Mouse (Mus musculus) heart, embryonic 11.5 days (tissue): Measurements from ENCODE around the gene Hlcs. TPM values are rescaled to one million over a fixed set of nuclear protein-coding genes. Genes with fewer than 3 reads are reported as not detected.

ENCODE experiments used
- microRNA-seq: library from miRNA; unstranded; fragments of <30 nt; microRNA quantifications from one replicate; pipeline ENCODE4, GENCODE M21; 2016; ENCODE audit warnings: borderline number of aligned reads
- polyA plus RNA-seq: library from polyadenylated mRNA; unstranded; fragments of >200 nt; fragmentation: Nextera tagmentation; extraction: Ambion mirVana; gene quantifications from 2 replicates; pipeline ENCODE4 v1.2.1, GENCODE M21; 2014

Gene Hlcs
- polyA plus RNA-seq, 1 experiment from 2014 or later = 7.7 TPM

Small RNAs within 50 kb of the gene (microRNA-seq; reads per million reads assigned to microRNA genes)
- not detected for gene Gm23062

Other genes starting within 250 kb of the Hlcs start
- 0.17 TPM in 1 of 2 replicates, not detected in the other for gene Sim2, start 228.6 kb downstream of the Hlcs start, polyA plus RNA-seq
- 4.9 and 6.0 TPM in 2 replicates for gene Ripply3, start 14.8 kb upstream of the Hlcs start, polyA plus RNA-seq
- gene Ttc3, start 57.0 kb upstream of the Hlcs start, polyA plus RNA-seq = 204 and 213 TPM in 2 replicates
- gene Pigp, start 58.3 kb upstream of the Hlcs start, polyA plus RNA-seq = 82.4 and 86.1 TPM in 2 replicates
- gene Vps26c, start 213.3 kb upstream of the Hlcs start, polyA plus RNA-seq = 47.4 and 54.6 TPM in 2 replicates